Mouse (Mus musculus) gonadal fat pad, adult 2 months (tissue): ENCODE data around the gene Ubxn10. TPM values are rescaled to one million over a fixed set of nuclear protein-coding genes. Genes with fewer than 3 reads are reported as not detected.

Experiments
- DNase-seq: peaks from one replicate; pipeline ENCODE4 v3.0.0-alpha.2; 2012; ENCODE audit warnings: low read depth
- polyA plus RNA-seq: library from polyadenylated mRNA; depleted of rRNA; stranded (reverse); fragments of >200 nt; gene quantifications from 2 replicates; pipeline ENCODE4 v1.2.3, GENCODE M21; 2012; rRNA removed

Ubxn10 gene
- polyA plus RNA-seq, result 5.3 and 8.6 TPM in 2 replicates

- no peak for DNase-seq
Measured at GRCm38 (mm10) chr4:138737031-138737430, at the start of gene Ubxn10. TSS of gene Ubxn10 (minus strand) at chr4:138737167.

DNA sequence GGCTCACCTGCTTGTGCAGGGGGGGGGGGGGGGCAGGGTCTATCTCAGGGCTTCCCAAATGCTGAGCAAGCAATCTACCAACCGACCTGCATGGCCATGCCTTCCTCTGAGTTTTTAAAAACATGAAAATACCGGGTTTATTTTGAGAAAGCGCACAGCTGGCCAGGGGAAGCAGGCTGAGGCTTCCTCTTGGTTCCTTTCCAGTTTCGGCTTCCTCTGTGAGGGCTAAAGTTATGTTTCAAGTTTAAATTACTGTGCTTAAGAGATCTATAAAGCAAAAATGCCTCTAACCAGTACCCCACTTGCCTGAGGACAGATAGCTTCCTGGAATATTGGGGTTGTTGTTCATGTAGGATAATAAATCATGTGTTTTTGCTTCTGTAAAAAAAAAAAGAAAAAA, 49.2 kb upstream of the Ubxn10 start:
- DNase-seq, result no peak

DNA sequence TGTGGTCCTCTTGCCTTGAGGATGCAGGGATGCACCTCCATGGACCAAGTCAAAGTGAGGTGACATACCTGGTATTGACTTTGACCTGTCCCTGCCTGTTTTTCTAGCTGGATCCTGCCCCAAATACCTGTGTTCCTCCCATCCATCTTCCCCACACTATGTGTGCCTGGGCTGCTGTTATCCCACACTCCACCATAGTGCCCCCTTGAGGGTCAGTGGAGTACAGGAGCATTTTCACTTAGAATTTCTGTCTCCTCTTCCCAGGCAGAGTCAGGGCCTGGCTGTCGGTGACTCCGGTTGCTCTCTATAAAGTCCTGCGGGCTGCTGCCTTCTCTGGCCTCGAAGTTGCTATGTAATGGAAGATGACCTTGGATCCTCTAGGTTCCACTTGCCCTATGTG, 48.8 kb upstream of the Ubxn10 start:
- no peak for DNase-seq

- DNase-seq, result no peak
Measured at GRCm38 (mm10) chr4:138782098-138782497, 45.1 kb upstream of the Ubxn10 start.

DNA sequence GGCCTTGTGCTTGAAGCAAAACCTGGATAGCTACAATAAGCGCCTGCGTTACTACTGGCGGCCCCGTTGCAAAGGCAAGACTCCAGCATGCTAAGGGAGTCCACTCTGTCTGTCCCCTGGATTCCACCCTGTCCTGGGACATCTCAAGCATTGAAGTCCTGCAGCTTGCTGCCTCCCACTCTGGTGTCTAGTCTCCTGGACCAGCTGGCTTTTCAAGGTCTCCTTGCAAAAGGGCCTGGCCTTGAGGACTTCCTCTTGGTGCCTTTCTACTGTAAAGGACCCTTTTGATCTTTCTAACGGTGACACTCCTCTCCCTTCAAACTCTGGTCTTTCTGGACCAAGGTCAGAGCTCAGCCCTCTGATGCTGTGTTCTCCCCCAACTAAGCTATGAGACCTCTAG, 43.3 kb upstream of the Ubxn10 start:
- no peak for DNase-seq

GRCm38 (mm10) chr4:138777417-138778407, 40.7 kb upstream of the Ubxn10 start:
- no peak for DNase-seq

GRCm38 (mm10) chr4:138775435-138775834, 38.5 kb upstream of the Ubxn10 start, which contains the start of gene Pla2g2d:
TSS of gene Pla2g2d (plus strand) at chr4:138775735.
- no peak for DNase-seq

- DNase-seq, result no peak
Measured at GRCm38 (mm10) chr4:138772386-138772785, 35.4 kb upstream of the Ubxn10 start.

DNA sequence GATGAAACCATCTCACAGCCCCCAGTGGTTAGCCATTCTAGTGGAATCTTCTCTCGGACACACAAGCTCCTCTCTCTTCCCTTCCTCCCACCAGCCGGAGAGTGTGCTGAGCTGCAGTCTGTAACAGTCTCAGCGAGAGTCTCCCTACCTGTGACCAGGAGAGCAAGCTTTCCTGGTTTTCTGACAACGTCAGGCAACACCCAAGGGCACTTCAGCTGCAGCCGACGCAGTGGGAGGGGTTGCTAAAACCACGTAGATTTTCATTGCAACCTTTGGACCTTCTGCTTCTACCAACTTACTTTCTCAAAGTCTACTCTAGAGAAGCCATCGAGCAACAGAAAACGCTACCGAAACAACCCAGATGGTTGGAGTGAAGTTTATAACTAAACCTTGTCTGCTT, 35.0 kb upstream of the Ubxn10 start:
- no peak for DNase-seq

GRCm38 (mm10) chr4:138762266-138762665, 25.3 kb upstream of the Ubxn10 start:
- DNase-seq, result no peak

DNA sequence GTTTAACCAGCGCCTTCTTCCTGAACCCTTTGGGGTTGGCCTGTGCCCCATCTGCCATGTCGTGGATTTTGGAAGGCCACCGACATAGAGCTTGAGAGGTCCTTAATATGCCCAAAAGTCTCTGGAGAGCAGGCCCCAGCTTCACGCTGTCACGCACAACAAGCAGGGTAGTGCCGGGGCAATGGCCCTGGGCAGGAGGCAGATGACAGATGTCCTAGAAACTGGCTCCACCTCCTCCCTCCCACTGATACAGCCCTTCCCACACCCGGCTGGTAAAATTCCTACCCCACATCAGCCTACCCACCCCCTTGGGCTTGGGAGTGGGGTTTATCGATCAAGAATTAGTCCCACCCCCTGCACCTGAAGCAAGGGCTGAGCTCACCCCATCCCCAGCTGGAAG, 20.4 kb upstream of the Ubxn10 start, which contains the start of gene Pla2g2f:
TSS of gene Pla2g2f (minus strand) at position 211 of the 400 bp plus-strand sequence.
- DNase-seq, result no peak

GRCm38 (mm10) chr4:138755983-138756382, 19.0 kb upstream of the Ubxn10 start:
- DNase-seq, result no peak

- no peak for DNase-seq
Measured at GRCm38 (mm10) chr4:138755439-138755838, 18.5 kb upstream of the Ubxn10 start.

DNA sequence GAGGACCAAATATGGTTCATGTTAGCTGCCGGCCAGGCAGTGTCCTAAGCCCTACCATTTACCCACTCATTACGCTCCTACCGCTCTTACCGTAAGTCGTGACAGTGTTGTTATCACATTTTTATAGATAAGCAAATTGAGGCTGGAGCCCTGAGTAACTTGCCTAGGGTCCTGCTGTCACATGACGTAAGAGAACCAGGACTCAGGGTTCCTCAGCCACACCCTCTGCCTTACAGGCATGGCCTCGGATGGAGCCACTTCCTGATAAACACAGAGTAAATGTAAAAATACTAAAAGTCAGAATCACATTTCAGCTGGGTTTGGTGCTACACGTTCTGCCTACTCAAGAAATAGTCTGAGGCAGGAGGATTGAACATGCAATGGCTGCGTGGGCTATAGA, 17.5 kb upstream of the Ubxn10 start:
- no peak for DNase-seq

- DNase-seq, result no peak
Measured at GRCm38 (mm10) chr4:138753608-138754007, 16.6 kb upstream of the Ubxn10 start.

DNA sequence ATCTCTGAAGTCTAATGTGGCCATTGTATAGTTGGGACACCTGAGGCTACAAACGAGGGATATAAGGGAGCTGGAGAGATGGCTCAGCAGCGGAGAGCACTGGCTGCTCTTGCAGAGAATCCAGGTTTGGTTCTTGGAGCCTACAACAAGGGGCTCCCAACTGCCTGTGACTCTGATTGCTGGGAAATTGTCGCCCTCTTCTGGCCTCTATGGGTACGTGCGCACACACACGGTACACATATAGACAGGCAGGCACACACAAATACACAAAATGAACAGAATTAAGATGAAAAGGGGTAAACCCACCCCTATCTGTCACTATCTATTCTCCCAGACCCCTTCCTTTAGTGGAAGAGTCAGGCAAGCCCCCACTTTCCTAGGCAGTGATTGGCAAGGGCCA, 15.6 kb upstream of the Ubxn10 start:
- no peak for DNase-seq

- no peak for DNase-seq
Measured at GRCm38 (mm10) chr4:138748369-138749072, 11.6 kb upstream of the Ubxn10 start.

- DNase-seq, result no peak
Measured at GRCm38 (mm10) chr4:138747851-138748250, 10.9 kb upstream of the Ubxn10 start.

- DNase-seq, result no peak
Measured at GRCm38 (mm10) chr4:138746866-138747265, 9.9 kb upstream of the Ubxn10 start.

DNA sequence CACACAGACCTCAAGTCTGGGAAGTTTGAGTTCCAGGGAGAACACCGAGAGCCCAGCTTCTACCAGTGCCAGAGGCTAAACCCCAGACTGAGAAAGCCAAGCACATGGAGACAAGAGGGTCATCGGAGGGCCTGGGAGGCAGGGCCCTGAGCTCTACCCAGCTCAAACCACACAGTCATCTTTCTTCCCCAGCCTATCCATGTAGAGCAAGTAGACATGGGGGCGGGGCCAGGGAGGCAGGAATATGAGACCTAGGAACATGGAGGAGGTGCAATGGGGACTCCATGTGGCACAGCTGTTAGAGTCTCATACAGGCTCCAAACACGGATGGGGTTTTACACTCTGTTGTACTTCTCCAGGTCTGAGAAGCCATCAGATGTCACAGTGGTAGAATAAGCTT, 8.9 kb upstream of the Ubxn10 start:
- no peak for DNase-seq

- no peak for DNase-seq
Measured at GRCm38 (mm10) chr4:138739136-138739851, 2.3 kb upstream of the Ubxn10 start.

GRCm38 (mm10) chr4:138734863-138735262, 2.1 kb downstream of the Ubxn10 start:
- no peak for DNase-seq
